Mouse (Mus musculus) macrophage (primary cell): ENCODE data around the gene Fpr3. TPM values are rescaled to one million over a fixed set of nuclear protein-coding genes. Genes with fewer than 3 reads are reported as not detected.
"Not testable (repeated sequence)": the region's sequence is repeated elsewhere in the genome, so short reads cannot be mapped to it uniquely, and the experiment has no call there.

ENCODE experiments used
- H3K27ac ChIP-seq: fragments of 350-480 bp; formaldehyde crosslinking; 2 replicates; pipeline ENCODE4 v1.9.0; 2021
- H3K36me3 ChIP-seq: fragments of 350-480 bp; formaldehyde crosslinking; 2 replicates; pipeline ENCODE4 v1.9.0; 2021; ENCODE audit errors: inconsistent target
- H3K4me3 ChIP-seq: fragments of 350-480 bp; formaldehyde crosslinking; 2 replicates; pipeline ENCODE4 v1.9.0; 2021; ENCODE audit errors: inconsistent target
- H3K79me2 ChIP-seq: fragments of 350-480 bp; formaldehyde crosslinking; 2 replicates; pipeline ENCODE4 v1.9.0; 2021; ENCODE audit errors: inconsistent target
- WGBS: methylation state at CpG from one replicate; pipeline ENCODE4 v1.1.7; 2026; ENCODE audit warnings: inconsistent platforms; ENCODE audit not compliant: missing documents; 5-methylcytosine and 5-hydroxymethylcytosine counted together
- polyA plus RNA-seq: library from polyadenylated mRNA; stranded (reverse); fragments of 250-400 nt; gene quantifications from 3 replicates; pipeline ENCODE4 v1.2.4, GENCODE M21; 2018; ENCODE audit warnings: inconsistent platforms

Fpr3 gene
- polyA plus RNA-seq, 1 experiment from 2014 or later, result not detected

DNA sequence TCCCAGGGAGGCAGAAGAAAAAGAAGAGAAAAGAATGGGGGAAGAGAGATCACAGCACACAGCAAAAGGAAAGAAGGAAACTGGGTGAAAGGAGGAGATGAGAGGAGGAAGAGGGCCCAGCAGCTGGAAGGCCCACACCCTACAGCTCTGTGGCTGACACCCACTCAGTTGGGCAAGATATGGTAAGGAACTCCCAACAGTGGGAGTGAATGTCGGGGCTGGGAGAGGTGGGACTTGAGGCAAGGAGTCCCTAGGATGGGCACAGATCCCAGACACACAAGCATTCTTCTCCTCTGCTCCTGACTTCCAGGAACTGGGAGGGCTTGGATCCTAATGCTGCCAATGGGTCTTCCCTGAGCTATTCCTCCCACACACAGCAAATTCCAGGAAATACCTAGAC, 25.3 kb upstream of the Fpr3 start:
- H3K27ac ChIP-seq, result no peak overlapping the region
- H3K36me3 ChIP-seq, result no peaks in the 10 kb centered on the region
- H3K4me3 ChIP-seq, result no peak overlapping the region
- H3K79me2 ChIP-seq, result no peaks in the 10 kb centered on the region
- 43% methylated on average over 1 of the region's 1 CpGs for WGBS

- WGBS, result 54% methylated on average over 2 of the region's 2 CpGs
- H3K79me2 ChIP-seq, result no peaks in the 10 kb centered on the region
- 0 out of 2 replicates have a peak overlapping the region, but pooled peaks have one; percentile 17 for H3K27ac ChIP-seq
- no peaks in the 10 kb centered on the region for H3K36me3 ChIP-seq
- H3K4me3 ChIP-seq, result no peak overlapping the region
Observed at GRCm38 (mm10) chr17:17865168-17865567, 22.5 kb upstream of the Fpr3 start.

- peak overlapping the region; percentile 54 for H3K27ac ChIP-seq
- 56% methylated on average over 11 of the region's 11 CpGs for WGBS
- no peak overlapping the region for H3K4me3 ChIP-seq
- no peaks in the 10 kb centered on the region for H3K79me2 ChIP-seq
- H3K36me3 ChIP-seq, result no peaks in the 10 kb centered on the region
Observed at GRCm38 (mm10) chr17:17866801-17867469, 20.7 kb upstream of the Fpr3 start.

DNA sequence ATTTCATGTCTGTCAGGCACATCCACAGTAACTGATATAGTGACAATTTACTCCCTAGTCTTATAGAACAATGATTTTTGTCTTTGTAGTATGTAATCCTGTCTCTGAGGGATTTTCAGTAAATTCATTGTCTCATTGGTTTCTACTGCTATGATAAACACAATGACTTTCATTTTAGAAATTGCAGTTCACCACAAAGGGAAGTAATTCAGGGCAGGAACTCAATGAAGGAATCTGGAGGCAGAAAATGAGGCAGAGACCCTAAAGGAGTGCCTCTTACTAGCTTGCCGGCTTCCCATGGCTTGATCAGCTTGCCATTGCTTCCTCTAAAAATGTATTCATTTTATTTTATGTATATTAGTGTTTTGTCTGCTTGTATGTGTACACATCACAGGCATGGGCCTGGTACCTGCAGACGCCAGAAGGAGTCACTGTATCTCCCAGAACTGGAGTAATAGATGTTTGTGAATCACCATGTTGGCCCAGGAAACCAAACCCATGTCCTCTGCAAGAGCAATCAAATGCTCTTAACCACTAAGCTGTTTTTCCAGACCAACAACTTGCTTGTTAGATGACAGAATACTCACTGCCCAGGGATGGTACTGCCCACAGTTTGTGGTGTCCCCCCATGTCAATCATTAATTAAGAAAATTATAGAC, 16.6 kb upstream of the Fpr3 start:
- Histone ChIP-seq H3K27ac (peak overlapping the region; percentile 90), H3K4me3 (no peak overlapping the region), H3K36me3 (no peaks in the 10 kb centered on the region), H3K79me2 (no peaks in the 10 kb centered on the region)
- 15% methylated on average over 2 of the region's 2 CpGs for WGBS

DNA sequence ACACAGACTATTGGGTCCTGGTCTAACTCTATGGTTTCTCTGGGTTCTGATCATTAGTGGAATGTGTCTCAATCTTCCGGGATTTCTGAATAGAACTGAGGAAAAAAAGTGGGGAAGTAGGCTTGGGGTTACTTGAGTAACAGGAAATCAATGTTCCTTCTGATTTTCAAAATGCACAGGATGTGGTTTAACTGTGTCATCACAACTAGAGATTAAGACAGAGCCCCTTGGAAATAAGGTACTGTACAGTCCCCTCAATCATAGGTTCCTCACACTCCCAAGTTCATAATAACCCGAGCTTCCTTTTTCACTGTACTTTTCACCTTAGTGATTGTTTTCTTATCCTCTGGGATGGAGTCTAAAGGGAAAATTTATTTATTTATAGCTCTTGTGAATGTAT, 16.0 kb upstream of the Fpr3 start:
- Histone ChIP-seq H3K27ac (peak overlapping the region; percentile 90), H3K36me3 (no peaks in the 10 kb centered on the region), H3K79me2 (no peaks in the 10 kb centered on the region), H3K4me3 (no peak overlapping the region)
- WGBS, result 0% methylated on average over 2 of the region's 2 CpGs

- 100% methylated on average over 1 of the region's 1 CpGs for WGBS
- Histone ChIP-seq H3K4me3 (no peak overlapping the region), H3K27ac (no peak overlapping the region), H3K36me3 (no peaks in the 10 kb centered on the region), H3K79me2 (no peaks in the 10 kb centered on the region)
Observed at GRCm38 (mm10) chr17:17879347-17879746, 8.3 kb upstream of the Fpr3 start.

- H3K4me3 ChIP-seq, result no peak overlapping the region
- H3K27ac ChIP-seq, result no peak overlapping the region
- H3K36me3 ChIP-seq, result no peaks in the 10 kb centered on the region
- 87% methylated on average over 3 of the region's 3 CpGs for whole genome bisulfite sequencing
- H3K79me2 ChIP-seq, result no peaks in the 10 kb centered on the region
Observed at GRCm38 (mm10) chr17:17882672-17883071, 5.0 kb upstream of the Fpr3 start.

DNA sequence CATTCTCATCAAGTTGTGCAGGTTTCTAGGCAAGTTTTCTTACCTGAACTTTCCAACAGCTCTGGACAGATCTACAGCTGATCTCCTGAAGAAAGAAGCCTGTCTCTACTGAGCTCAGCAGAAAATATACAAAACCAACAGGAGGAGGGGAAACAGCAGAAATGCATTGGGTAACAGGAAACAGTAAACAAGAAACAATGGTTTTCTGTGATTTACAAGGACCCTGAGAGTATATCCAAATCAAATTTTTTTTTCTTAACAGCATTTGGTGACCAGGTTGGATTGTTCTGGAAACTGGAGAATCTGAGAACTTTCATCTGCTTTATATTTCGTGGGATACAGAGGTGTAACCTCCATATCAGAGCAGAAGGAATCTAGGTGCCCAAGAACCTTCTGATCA, 3.8 kb upstream of the Fpr3 start, which contains the start of gene Fpr1:
Gene Fpr1, minus strand, starts transcription at position 101 of the 400 bp plus-strand sequence.
- Histone ChIP-seq H3K79me2 (no peaks in the 10 kb centered on the region), H3K27ac (no peak within 1 kb of the TSS), H3K4me3 (no peak within 1 kb of the TSS), H3K36me3 (no peaks in the 10 kb centered on the region)
- WGBS, result 95% methylated on average over 1 of the region's 1 CpGs

DNA sequence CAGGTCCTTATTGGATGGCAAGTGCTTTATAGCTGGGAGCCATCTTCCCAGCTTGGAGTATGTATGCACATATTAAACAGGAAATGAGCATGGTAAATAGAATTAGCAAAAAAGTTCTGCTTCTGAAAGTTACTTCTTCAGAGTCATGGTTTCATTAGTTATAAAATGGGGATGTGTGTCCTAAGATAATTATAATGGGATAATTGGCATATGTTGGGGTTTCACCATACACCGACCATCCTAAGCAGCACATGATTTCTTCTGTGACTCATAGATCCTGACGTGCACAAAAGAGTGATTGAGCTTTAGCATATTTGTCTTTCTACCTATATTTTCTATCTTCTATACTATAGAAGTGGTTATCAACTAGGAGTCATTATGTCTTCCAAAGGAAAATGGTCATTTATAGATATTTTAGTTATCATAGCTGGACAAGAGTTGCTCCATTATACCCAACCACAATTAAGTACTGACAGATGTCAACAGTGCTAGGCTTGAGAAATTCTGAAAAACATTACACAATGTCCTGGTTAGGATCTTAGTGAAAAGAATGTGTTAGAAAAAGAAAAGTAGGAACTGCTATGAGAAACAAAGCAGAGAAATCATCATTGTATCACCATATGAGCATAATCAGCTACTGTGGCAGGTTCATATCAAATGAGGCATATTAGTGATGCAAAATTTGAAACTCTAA, 2.2 kb downstream of the Fpr3 start:
- Histone ChIP-seq H3K27ac (no peak overlapping the region), H3K36me3 (no peaks in the 10 kb centered on the region), H3K79me2 (no peaks in the 10 kb centered on the region), H3K4me3 (no peak overlapping the region)
- 25% methylated on average over 2 of the region's 2 CpGs for WGBS

DNA sequence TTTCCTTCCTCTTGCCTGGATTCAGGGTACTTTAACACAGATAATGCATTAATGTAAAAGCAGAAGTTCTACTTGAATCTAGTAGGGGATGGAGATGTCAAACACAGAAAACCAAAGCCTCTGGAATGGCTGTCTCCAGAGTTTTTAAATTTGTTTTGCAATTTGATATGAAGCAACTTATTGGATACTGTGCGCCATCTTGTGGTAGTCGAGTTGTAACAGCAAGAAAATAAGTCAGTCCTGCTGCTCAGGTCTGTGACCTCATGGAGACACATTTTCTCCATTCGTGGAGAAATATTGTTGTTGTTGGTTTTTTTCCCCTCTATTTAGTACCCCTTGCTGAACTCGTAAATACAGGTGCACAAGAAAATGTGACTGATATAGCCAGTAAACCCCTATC, 8.4 kb downstream of the Fpr3 start:
- no peak overlapping the region for H3K4me3 ChIP-seq
- 0% methylated on average over 2 of the region's 4 CpGs for WGBS
- H3K27ac ChIP-seq, result no peak overlapping the region
- H3K36me3 ChIP-seq, result no peaks in the 10 kb centered on the region
- H3K79me2 ChIP-seq, result no peaks in the 10 kb centered on the region

- no peak overlapping the region for H3K4me3 ChIP-seq
- 85% methylated on average over 2 of the region's 2 CpGs for WGBS
- no peak overlapping the region for H3K27ac ChIP-seq
- no peaks in the 10 kb centered on the region for H3K36me3 ChIP-seq
- H3K79me2 ChIP-seq, result no peaks in the 10 kb centered on the region
Observed at GRCm38 (mm10) chr17:17899268-17899667, 11.6 kb downstream of the Fpr3 start.

- H3K4me3 ChIP-seq, result no peak overlapping the region
- 0% methylated on average over 1 of the region's 1 CpGs for WGBS
- no peaks in the 10 kb centered on the region for H3K79me2 ChIP-seq
- no peak overlapping the region for H3K27ac ChIP-seq
- no peaks in the 10 kb centered on the region for H3K36me3 ChIP-seq
Observed at GRCm38 (mm10) chr17:17900768-17901167, 13.1 kb downstream of the Fpr3 start.

GRCm38 (mm10) chr17:17909636-17910421, 22.2 kb downstream of the Fpr3 start:
- peak overlapping the region; percentile 42 for H3K4me3 ChIP-seq
- no peaks in the 10 kb centered on the region for H3K36me3 ChIP-seq
- H3K27ac ChIP-seq, result no peak overlapping the region
- H3K79me2 ChIP-seq, result no peaks in the 10 kb centered on the region
- 16% methylated on average over 51 of the region's 51 CpGs for WGBS

- H3K36me3 ChIP-seq, H3K27ac ChIP-seq, H3K79me2 ChIP-seq, H3K4me3 ChIP-seq: not testable (repeated sequence)
- 87% methylated on average over 8 of the region's 8 CpGs for WGBS
Observed at GRCm38 (mm10) chr17:17912618-17913017, 25.0 kb downstream of the Fpr3 start.
